In the genomic region with DNA sequence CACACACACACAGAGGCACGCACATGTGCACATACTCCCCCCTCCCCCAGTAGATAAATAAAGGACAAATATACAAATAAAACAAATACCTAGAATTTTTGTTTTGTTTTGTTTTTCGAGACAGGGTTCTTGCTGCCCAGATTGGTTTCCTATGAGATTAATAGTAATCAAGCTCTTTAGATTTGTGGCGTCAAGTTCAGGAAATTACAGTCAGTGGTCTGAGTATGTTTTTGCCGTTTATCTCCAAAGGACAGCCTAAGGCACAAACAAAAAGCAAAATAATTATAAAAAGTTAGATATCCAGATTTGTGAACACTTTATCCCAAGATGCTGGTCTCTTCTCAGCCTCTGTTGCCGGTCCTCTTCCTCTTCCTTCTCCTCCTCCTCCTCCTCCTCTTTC, we compare ENCODE assay signal across 27 mouse cellular contexts.
"Had no signal": no experiment of that assay in that cellular context is flagged by ENCODE, and none has a peak within 500 bp of the region (broad histone marks: within the 10 kb centered on the region; RNA-seq: fewer than 3 reads in every experiment).

No protein-coding gene starts in this region.

- H3K9me3 ChIP-seq: heart, embryonic 10.5 days; heart, embryonic 12.5 days; hindbrain, embryonic 10.5 days; hindbrain, embryonic 12.5 days; intestine, embryonic 15.5 days; limb, embryonic 10.5 days; limb, embryonic 12.5 days; liver, embryonic 13.5 days; liver, embryonic 15.5 days had no signal

- H3K27me3 ChIP-seq: heart, embryonic 12.5 days; hindbrain, embryonic 12.5 days; intestine, embryonic 15.5 days; limb, embryonic 12.5 days had no signal

- H3K4me3 ChIP-seq: gastrocnemius, adult 2 months; heart, embryonic 10.5 days; heart, embryonic 12.5 days; hindbrain, embryonic 10.5 days; hindbrain, embryonic 12.5 days; intestine, embryonic 15.5 days; layer of hippocampus, adult 2 months; left cerebral cortex, adult 2 months; limb, embryonic 10.5 days; limb, embryonic 12.5 days; liver, embryonic 13.5 days; liver, embryonic 15.5 days had no signal

- H3K36me3 ChIP-seq: intestine, embryonic 15.5 days had no signal

- H3K9ac ChIP-seq: heart, embryonic 12.5 days; hindbrain, embryonic 12.5 days; hindbrain, embryonic 14.5 days; intestine, embryonic 15.5 days; limb, embryonic 12.5 days; liver, embryonic 13.5 days; liver, embryonic 15.5 days; liver, postnatal 0 days had no signal

- H3K27ac ChIP-seq: gastrocnemius, adult 2 months; heart, embryonic 10.5 days; hindbrain, embryonic 10.5 days; hindbrain, embryonic 12.5 days; hindbrain, embryonic 14.5 days; intestine, embryonic 15.5 days; layer of hippocampus, adult 2 months; left cerebral cortex, adult 2 months; limb, embryonic 10.5 days; limb, embryonic 12.5 days; liver, embryonic 13.5 days; liver, embryonic 15.5 days had no signal

- DNase-seq: gastrocnemius, adult 2 months; gastrocnemius, postnatal 10 days; gastrocnemius, postnatal 25 days; heart, adult 18-20 months; heart, postnatal 10 days; heart, postnatal 4 days; kidney, adult 18-20 months; kidney, adult 9 months; kidney, postnatal 25 days; kidney, postnatal 4 days; liver, embryonic 13.5 days; liver, postnatal 0 days had no signal

- ATAC-seq: hindbrain, embryonic 16.5 days; inflammation-experienced regulatory T-cells, adult 6 months; intestine, embryonic 15.5 days; intestine, postnatal 0 days; liver, postnatal 0 days had no signal

- H3K4me2 ChIP-seq: heart, embryonic 12.5 days; hindbrain, embryonic 12.5 days; hindbrain, embryonic 14.5 days; intestine, embryonic 15.5 days; limb, embryonic 12.5 days; liver, embryonic 11.5 days; liver, embryonic 13.5 days; liver, embryonic 15.5 days had no signal
